Mouse (Mus musculus) left cerebral cortex, postnatal 25 days (tissue): ENCODE measurements around the gene Clmn. TPM values are rescaled to one million over a fixed set of nuclear protein-coding genes. Genes with fewer than 3 reads are reported as not detected.

ENCODE experiments used
- DNase-seq, 2 experiments: peaks; one replicate each; pipeline ENCODE4 v3.0.0; 2022; ENCODE audit warnings: low spot score in 2 of 2, mixed read lengths in 1 of 2
- intact Hi-C: fragments of 180-260 bp; cut with DNase I; formaldehyde crosslinking; loops from one replicate; pipeline ENCODE4 v1.15.1; 2025
- total RNA-seq, 2 experiments: library from RNA; stranded (reverse); gene quantifications; 2 replicates each; pipeline ENCODE4 v1.2.3; 2021

Gene Clmn
- total RNA-seq, 2 experiments from 2014 or later, result 41.3 to 43.0 TPM

DNA sequence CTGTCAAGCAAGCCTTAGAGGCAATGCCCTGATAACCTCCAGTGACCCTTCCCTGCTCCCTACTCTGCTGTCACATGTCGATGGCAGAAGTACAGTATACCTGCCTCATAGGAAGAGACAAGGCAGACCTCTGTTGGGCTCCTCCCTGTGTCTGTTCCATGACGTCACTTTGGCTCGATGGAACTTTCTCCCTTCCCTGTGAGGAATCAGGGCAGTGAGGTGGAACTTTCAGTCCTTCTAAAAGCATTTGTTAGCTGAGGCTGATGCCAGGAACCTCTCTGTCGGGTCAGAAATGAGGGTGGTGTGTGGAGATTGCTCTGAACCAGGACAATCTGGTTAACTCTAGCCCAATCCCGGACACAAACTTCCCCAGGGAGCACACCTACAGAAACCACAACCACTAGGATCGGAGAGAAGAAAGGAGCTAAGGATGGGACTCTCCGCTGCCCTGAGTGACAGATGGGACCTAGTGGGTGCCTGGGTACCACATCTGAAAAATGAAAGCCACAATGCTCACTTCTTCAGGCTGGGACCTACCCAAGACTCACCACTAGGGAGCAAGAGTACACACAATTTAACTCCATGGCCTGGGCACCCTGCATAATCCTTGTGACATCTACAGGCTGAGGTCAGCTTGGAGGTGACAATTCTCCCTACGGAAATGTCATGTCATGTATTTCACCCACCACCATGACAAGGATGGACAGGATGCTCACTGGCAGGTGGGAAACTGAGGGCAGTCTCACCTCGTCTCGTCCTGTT is 41.9 kb downstream of the Clmn start:
- intact Hi-C loops, result no loop called here
- DNase-seq, result no peak

- intact Hi-C loops, result no loop called here
- DNase-seq, result no peak
Measured at GRCm38 (mm10) chr12:104822151-104822550, 42.7 kb downstream of the Clmn start.

DNA sequence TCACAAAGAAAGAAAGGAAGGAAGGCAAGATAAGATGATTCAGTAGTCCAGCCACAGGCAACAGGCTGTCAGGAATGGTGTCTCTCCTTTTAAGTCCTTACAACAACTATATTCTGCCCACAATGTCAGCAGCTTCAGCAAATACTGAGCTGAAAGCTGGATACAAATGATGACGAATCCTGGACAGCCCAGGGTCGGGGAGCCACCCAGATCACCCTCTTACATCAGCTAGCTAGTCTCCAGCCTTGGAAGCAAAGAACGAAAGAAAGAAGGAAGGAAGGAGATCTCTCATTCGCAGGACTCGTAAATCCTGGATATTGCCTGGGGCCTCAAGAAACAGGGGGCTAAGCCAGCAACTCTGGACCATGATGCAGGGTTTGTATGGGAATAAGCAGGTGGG is 44.8 kb downstream of the Clmn start:
- DNase-seq, result no peak
- intact Hi-C loops, result no loop called here

GRCm38 (mm10) chr12:104819050-104819449 is 45.8 kb downstream of the Clmn start:
- DNase-seq, result no peak
- intact Hi-C loops, result no loop called here

DNA sequence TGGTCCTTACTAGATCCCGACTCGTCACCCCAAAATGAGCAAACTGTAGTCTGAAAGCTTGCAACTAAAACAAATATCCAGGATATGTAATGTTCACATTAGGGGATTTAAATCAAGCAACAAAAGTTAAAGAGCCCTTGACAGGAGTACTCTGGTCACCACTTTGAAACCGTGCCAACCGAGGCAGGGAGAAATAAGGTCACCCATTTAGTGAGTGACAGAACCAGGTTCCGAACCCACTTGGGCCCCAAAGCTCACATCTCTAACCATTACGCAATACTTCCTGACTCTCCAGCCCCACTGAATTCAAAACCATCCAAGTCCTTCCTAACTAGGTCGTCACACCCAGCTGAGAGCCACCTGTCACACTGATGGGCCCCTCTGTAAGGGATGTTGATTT is 46.8 kb downstream of the Clmn start:
- intact Hi-C loops, result no loop called here
- no peak for DNase-seq

DNA sequence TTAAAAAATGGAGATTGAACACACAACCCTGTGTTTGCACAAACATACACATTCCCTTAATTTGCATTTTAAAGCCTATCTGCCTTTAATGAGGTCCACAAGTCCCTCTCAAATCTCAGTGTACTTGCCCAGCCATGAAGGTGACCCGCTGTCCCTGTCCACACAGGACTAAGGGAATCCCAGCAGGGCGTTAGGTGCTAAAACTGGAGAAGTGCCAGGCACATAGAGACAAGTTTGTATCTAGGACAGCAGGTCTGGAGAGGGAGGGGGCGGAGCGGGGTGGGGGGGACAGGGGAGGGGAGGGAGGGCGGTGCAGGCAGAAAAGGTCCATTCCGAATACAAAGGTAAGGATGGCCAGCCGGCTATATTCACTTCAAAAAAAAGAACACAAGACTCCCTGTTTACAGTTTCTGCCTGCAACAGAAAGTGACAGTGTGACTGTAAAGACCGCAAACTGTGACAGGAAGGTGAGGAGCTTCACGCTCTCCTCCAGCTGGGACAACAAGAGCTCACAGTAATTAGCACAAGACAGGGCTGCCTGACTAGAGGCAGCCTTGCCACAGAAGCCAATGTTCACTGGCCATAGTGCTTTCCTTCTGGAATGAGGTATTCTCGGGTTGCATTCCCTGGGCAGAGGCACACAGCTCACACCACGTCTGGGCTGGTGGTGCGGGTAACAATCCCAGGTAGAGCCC is 47.6 kb downstream of the Clmn start:
- no peak for DNase-seq
- intact Hi-C loops, result no loop called here

DNA sequence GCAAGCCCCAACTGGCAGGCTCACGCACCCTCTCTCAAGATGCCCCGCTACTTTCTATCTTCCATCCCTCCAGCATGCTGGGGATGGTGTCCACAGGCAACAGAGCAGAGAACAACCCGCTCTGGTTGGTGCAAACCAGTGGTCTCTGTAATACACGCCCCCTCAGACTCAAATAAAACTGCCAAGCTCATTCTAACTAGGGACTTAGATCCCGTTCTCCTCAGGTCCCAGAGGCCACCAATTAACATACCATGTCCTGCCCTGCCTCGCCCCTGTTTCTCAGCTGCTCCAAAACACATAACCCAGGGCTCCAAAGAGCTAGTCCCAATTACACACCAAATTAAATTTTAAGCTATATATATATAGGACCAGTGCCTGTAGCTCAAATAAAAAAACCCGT is 50.6 kb downstream of the Clmn start:
- DNase-seq, result no peak
- intact Hi-C loops, result no loop called here

DNA sequence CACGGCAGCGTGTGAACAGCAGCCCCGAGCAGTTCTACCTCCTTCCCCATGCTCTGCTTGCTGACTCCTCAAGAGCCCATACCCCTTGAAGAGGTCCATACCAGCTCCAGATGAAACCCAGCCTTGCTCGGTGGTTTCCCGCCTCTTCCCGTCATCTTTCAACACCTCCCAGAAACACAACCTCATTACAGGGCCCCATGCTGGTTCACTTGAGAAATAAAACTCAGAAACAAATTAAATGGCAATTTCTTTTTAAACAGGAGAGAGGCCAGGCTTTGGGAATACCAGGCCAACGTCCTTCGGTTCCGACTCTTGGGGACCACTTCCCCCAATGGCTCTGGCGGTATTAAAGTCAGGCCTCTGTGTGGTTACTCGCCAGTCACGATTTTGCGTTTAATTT is 51.1 kb downstream of the Clmn start:
- DNase-seq, result no peak
- intact Hi-C loops, result no loop called here

DNA sequence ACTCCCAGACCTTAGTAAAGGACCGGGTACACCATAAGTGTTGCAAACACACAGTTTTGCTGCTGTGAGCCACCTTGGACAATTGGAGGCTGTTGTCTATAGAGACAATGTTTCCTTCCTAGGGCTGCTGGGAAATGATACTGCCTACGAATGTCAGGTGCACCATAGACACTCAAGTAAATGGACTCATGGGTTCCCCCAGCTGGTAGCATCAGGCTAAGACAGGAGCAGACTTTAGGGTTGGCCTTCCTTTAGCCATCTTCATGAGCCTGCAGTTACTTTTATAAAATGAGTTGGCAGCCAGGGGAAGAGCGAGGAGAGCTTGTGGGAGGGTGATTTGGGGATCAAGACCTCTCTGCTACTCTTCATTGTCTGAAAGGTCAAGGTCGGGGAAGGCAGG is 52.2 kb downstream of the Clmn start:
- intact Hi-C loops, result no loop called here
- DNase-seq, result no peak

DNA sequence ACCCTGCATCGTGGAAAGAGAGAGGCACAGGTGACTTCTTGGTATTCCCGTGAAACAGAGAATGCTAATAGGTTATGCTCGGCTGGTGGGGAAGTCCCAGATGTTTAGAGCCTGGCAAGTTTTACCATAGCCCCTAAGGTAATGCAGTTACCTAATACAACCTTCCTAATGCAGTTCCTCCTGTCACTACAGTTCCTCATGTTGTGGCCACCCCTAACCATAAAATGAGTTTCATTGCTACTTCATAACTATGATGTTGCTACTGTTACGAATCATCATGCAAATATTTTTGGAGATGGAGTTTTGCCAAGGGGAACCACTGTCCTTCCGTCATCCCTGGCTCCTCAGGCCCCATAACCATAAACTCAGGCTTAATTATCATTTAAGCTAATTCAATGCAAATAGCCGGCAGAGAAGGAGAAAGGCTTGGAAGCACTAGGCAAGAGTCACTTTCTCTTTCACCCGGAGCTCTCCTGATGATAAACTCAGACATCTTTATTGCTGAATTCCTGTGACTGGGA is 53.9 kb downstream of the Clmn start:
- intact Hi-C loops, result no loop called here
- DNase-seq, result no peak

DNA sequence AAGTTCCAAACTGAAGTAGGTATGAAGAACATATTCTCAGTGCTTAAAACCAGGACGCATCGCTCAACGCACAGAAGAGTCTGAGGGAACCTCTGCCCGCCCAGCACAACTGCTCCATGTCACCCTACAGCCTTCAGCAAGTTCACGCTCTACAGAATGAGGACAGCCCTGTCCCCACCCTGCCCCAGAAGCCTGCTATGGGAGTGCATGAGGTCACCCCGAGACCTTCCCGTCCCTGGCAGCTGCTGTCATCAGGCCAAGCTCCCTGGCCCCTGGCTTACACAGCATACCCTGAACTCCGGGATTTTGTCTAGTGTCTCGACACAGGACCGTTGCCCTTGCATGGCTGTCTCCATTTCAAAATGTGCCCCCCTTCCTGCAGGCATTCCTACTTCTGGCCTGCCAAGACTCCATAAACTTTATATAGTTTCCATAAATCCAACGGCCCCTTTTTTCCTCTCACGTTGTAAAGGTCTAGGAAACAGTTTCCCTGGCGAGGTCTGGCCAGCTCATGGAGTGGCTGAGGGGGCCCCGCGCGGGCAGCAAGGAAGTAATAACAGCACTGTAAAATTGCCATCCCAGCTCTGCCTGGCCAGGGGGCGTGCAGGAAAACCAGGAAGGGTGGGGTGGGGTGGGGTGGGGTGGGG is 56.3 kb downstream of the Clmn start:
- intact Hi-C loops, result no loop called here
- DNase-seq, result no peak

GRCm38 (mm10) chr12:104806680-104807375 is 58.0 kb downstream of the Clmn start:
- no peak for DNase-seq
- intact Hi-C loops, result no loop called here

GRCm38 (mm10) chr12:104801494-104802260 is 63.2 kb downstream of the Clmn start:
- no peak for DNase-seq
- intact Hi-C loops, result no loop called here

DNA sequence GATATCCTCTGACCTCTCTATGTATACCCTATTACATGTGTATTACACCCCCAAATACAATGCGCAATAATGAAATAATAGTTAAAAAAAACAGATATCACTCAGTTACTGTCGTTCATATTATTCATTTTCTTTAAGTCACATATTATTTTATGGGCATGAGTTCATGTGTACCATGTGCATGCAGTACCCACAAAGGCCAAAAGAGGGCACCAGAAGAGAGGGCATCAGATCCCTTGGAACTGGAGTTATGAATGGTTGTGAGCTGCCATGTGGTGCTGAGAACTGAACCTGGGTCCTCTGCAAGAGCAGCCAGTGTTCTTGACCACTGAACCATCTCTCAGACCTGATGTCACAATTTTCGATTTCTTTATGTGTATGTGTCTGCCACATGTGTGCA is 65.5 kb downstream of the Clmn start:
- intact Hi-C loops, result no loop called here
- no peak for DNase-seq

GRCm38 (mm10) chr12:104797905-104798304 is 67.0 kb downstream of the Clmn start:
- no peak for DNase-seq
- intact Hi-C loops, result no loop called here

GRCm38 (mm10) chr12:104796635-104797378 is 68.1 kb downstream of the Clmn start:
- no peak for DNase-seq
- intact Hi-C loops, result no loop called here

- no peak for DNase-seq
- intact Hi-C loops, result no loop called here
Measured at GRCm38 (mm10) chr12:104794957-104795356, 69.9 kb downstream of the Clmn start.

DNA sequence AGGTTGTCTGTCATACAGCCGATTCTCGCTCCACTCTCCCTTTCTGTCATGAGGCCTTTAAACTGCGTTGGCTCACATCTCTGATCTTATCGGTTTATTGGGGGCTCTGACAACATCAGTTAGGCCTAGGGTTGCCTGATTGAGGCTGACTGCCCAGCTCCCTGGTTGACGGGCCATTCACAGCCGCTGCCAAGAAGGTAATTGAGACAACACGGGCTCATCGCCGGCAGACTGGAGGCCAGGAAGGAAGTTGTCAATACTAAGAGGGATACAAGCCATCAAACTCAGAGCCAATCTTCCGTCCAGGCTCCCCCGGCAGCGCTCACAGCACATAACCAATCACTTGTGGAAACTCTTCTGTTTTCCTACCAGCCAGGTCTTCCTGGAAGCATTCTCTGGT is 71.4 kb downstream of the Clmn start:
- no peak for DNase-seq
- intact Hi-C loops, result no loop called here

DNA sequence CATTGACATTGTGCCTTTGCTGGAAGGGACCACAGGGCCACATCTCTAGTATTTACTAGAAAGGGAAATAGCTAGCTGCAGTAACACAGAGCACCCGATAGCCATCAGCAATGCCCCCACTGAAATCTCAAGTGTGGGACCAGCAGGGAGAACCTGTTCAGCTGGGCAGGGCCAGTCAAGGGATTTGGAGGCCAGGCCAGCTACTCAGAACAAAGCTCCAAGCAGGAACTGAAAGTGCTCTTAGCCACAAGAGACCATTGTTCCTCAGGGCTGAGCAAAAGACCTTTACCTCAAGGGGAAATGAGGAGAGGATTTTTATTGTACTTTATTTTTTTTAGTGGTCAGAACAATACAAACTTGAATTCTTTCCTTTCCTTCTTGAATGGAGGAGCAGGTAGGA is 87.3 kb downstream of the Clmn start:
- intact Hi-C loops, result no loop called here
- no peak for DNase-seq
